Mouse (Mus musculus) limb, embryonic 14.5 days (tissue): ENCODE data around the gene Apoh. TPM values are rescaled to one million over a fixed set of nuclear protein-coding genes. Genes with fewer than 3 reads are reported as not detected.

Experiments used
- ATAC-seq: fragments of 200-750 bp; cut with Nextera tagmentation; 2 replicates; pipeline ENCODE4 v1.8.0; 2017; ENCODE audit warnings: low read depth, moderate number of reproducible peaks, moderate TSS enrichment; ENCODE audit not compliant: low FRiP score
- DNase-seq: peaks from one replicate; pipeline ENCODE4 v3.0.0-alpha.2; 2015; ENCODE audit warnings: low spot score
- H3K27ac ChIP-seq: fragments of 300-500 bp; sonication (generic); replicated peaks from 2 replicates; pipeline ENCODE4 v1.5.1; 2014; ENCODE audit warnings: low read depth, mild to moderate bottlenecking, low read length, moderate library complexity, mixed read lengths
- H3K27me3 ChIP-seq: fragments of 300-500 bp; sonication (generic); 2 replicates; pipeline ENCODE4 v1.6.1; 2014; ENCODE audit warnings: low read length, mixed read lengths; ENCODE audit not compliant: control insufficient read depth, insufficient read depth
- H3K36me3 ChIP-seq: fragments of 300-500 bp; sonication (generic); 2 replicates; pipeline ENCODE4 v1.6.1; 2014; ENCODE audit warnings: mild to moderate bottlenecking, low read length, moderate library complexity, mixed read lengths; ENCODE audit not compliant: control insufficient read depth, insufficient read depth
- H3K4me1 ChIP-seq: fragments of 300-500 bp; sonication (generic); 2 replicates; pipeline ENCODE4 v1.6.1; 2014; ENCODE audit warnings: antibody characterized with exemption, low read length, mixed read lengths; ENCODE audit not compliant: control insufficient read depth, insufficient read depth
- H3K4me2 ChIP-seq: fragments of 300-500 bp; sonication (generic); replicated peaks from 2 replicates; pipeline ENCODE4 v1.6.1; 2014; ENCODE audit warnings: low read depth, mild to moderate bottlenecking, low read length, moderate library complexity; ENCODE audit not compliant: severe bottlenecking
- H3K4me3 ChIP-seq: fragments of 300-500 bp; sonication (generic); replicated peaks from 2 replicates; pipeline ENCODE4 v1.5.1; 2014; ENCODE audit warnings: low read length
- H3K9ac ChIP-seq: fragments of 300-500 bp; sonication (generic); 2 replicates; pipeline ENCODE4 v1.6.1; 2014; ENCODE audit warnings: mild to moderate bottlenecking, low read depth, low read length, moderate library complexity; ENCODE audit not compliant: severe bottlenecking
- H3K9me3 ChIP-seq: fragments of 300-500 bp; sonication (generic); 2 replicates; pipeline ENCODE4 v1.6.1; 2016; ENCODE audit warnings: low read length; ENCODE audit not compliant: control insufficient read depth
- POLR2A ChIP-seq: fragments of 200-500 bp; IDR thresholded peaks from 2 replicates; pipeline ENCODE4 v1.8.0; 2012; ENCODE audit warnings: inconsistent platforms, mild to moderate bottlenecking, moderate library complexity, borderline replicate concordance; ENCODE audit not compliant: insufficient read depth, insufficient read length; ENCODE audit errors: extremely low read depth
- WGBS: fragments of 180-500 bp; shearing (Covaris S2); extraction: QIAGEN DNeasy Blood & Tissue Kit; methylation state at CpG from one replicate; pipeline ENCODE4 v1.1.7; 2014; 5-methylcytosine and 5-hydroxymethylcytosine counted together
- polyA plus RNA-seq, 2 experiments: library from polyadenylated mRNA; depleted of rRNA in 1 of 2; stranded (reverse) in 1 of 2; unstranded in 1 of 2; fragments of >200 nt; fragmentation: Nextera tagmentation in 1 of 2; extraction: Ambion mirVana in 1 of 2; gene quantifications; 2 replicates each; pipeline versions ENCODE4 v1.2.1 to v1.2.3; 2012 to 2014

The Apoh gene
- polyA plus RNA-seq, 2 experiments: 0.35 TPM; not detected in 1

DNA sequence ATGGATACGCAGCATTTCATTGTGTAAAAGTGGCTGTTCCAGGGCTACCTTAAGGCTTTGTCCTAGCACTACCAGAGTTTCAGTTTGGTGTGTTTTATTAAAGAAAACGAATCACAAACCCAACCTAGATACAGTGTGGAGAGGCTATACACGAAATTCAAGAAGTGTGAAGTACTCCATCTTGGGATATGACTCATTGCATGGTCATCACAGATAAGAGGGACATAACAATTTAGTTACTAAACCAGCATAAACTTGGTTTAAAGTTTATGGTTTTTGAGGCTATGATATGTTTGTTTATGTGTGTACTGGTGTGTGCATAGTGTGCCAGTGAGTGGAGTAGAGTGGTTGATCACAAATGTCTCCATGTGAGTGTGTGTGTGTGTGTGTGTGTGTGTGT lies 116.4 kb downstream of the Apoh start:
- no peak for TF ChIP-seq POLR2A
- no peak overlapping the region for H3K4me2 ChIP-seq
- H3K4me3 ChIP-seq: no peak overlapping the region
- no peaks in the 10 kb centered on the region for H3K9me3 ChIP-seq
- no peak overlapping the region for H3K27ac ChIP-seq
- no peak overlapping the region for H3K9ac ChIP-seq
- H3K36me3 ChIP-seq: peaks cover 3% of the 10 kb centered on the region; the same call in 1 of the 2 replicates
- H3K27me3 ChIP-seq: no peaks in the 10 kb centered on the region
- 82% methylated on average over 3 of the region's 3 CpGs for WGBS
- ATAC-seq (no peak), DNase-seq (no peak)
- H3K4me1 ChIP-seq: no peaks in the 10 kb centered on the region

Other genes starting within 250 kb of the Apoh start
- 9.7 and 16.3 TPM in 2 replicates for gene Prkca, start 574 bp downstream of the Apoh start, polyA plus RNA-seq (2012; rRNA removed)
- 9.0 and 10.0 TPM in 2 replicates for gene Prkca, start 574 bp downstream of the Apoh start, polyA plus RNA-seq (2014; fragmentation: Nextera tagmentation; extraction: Ambion mirVana)
- gene Cep112, start 81.8 kb downstream of the Apoh start, polyA plus RNA-seq (2012; rRNA removed): 7.3 and 9.0 TPM in 2 replicates
- gene Cep112, start 81.8 kb downstream of the Apoh start, polyA plus RNA-seq (2014; fragmentation: Nextera tagmentation; extraction: Ambion mirVana): 17.3 and 21.2 TPM in 2 replicates